Mouse (Mus musculus): ENCODE data around the gene Vnn3. TPM values are rescaled to one million over a fixed set of nuclear protein-coding genes. Genes with fewer than 3 reads are reported as not detected.

Gene Vnn3
- polyA plus RNA-seq (2015; fragmentation: Nextera tagmentation; extraction: Ambion mirVana), result 0.08 TPM in 1 of 2 replicates, not detected in the other

DNA sequence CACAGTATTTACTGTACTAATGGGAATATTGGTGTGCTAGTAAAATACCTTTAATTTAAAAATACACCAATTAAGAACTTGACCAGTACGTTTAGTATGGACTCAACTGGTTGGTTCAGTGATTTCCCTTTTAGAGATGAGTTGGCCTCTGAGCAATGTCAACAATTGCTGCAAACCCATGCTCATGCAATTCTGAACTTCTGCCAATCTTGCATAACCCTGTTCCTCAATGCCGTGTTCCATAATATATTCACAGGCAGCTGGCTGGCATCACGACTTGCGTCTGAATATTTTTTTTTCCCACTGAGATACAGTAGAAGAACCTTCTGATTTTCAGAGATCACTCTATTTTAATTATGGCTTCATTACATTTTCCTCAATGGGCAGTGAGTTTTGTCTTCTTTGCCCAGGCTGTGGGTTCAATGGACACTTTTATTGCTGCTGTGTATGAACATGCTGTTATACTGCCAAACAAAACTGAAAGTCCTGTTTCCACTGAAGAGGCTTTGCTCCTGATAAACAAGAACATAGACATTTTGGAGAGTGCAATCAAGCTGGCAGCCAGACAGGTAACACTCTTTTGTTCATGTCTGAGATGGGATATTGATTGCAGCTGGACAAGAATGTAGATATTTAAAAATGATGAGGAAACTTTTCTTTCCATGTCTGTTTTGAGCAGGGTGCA, at the start of gene Vnn3:
Gene Vnn3, plus strand, starts transcription at position 235 of the 685 bp plus-strand sequence.

GRCm38 (mm10) chr10:23894601-23895349, 43.5 kb downstream of the Vnn3 start, which contains the start of gene Vnn1:
Gene Vnn1, plus strand, starts transcription at chr10:23894688.

Other genes starting within 250 kb of the Vnn3 start
- gene Rps12, start 64.2 kb upstream of the Vnn3 start, polyA plus RNA-seq (2015; fragmentation: Nextera tagmentation; extraction: Ambion mirVana), result 107 and 111 TPM in 2 replicates
- 12.7 and 13.1 TPM in 2 replicates for gene Slc18b1, start 54.5 kb upstream of the Vnn3 start, polyA plus RNA-seq (2015; fragmentation: Nextera tagmentation; extraction: Ambion mirVana)
- gene Vnn1, start 43.2 kb downstream of the Vnn3 start, polyA plus RNA-seq (2015; fragmentation: Nextera tagmentation; extraction: Ambion mirVana), result 0.48 and 1.0 TPM in 2 replicates
- not detected in 2 replicates for gene Taar1, start 68.9 kb downstream of the Vnn3 start, polyA plus RNA-seq (2015; fragmentation: Nextera tagmentation; extraction: Ambion mirVana)
- 0.25 TPM in 1 of 2 replicates, not detected in the other for gene Taar2, start 87.1 kb downstream of the Vnn3 start, polyA plus RNA-seq (2015; fragmentation: Nextera tagmentation; extraction: Ambion mirVana)
- gene Taar3, start 98.1 kb downstream of the Vnn3 start, polyA plus RNA-seq (2015; fragmentation: Nextera tagmentation; extraction: Ambion mirVana), result not detected in 2 replicates
- gene Taar4, start 109.0 kb downstream of the Vnn3 start, polyA plus RNA-seq (2015; fragmentation: Nextera tagmentation; extraction: Ambion mirVana), result 0.19 TPM in 1 of 2 replicates, not detected in the other
- 0.15 TPM in 1 of 2 replicates, not detected in the other for gene Taar5, start 119.2 kb downstream of the Vnn3 start, polyA plus RNA-seq (2015; fragmentation: Nextera tagmentation; extraction: Ambion mirVana)
- gene Taar6, start 134.2 kb downstream of the Vnn3 start, polyA plus RNA-seq (2015; fragmentation: Nextera tagmentation; extraction: Ambion mirVana), result not detected in 2 replicates
- not detected in 2 replicates for gene Taar7a, start 142.0 kb downstream of the Vnn3 start, polyA plus RNA-seq (2015; fragmentation: Nextera tagmentation; extraction: Ambion mirVana)
- not detected in 2 replicates for gene Taar7b, start 148.5 kb downstream of the Vnn3 start, polyA plus RNA-seq (2015; fragmentation: Nextera tagmentation; extraction: Ambion mirVana)
- gene Taar7d, start 175.8 kb downstream of the Vnn3 start, polyA plus RNA-seq (2015; fragmentation: Nextera tagmentation; extraction: Ambion mirVana), result not detected in 2 replicates
- not detected in 2 replicates for gene Taar7e, start 186.2 kb downstream of the Vnn3 start, polyA plus RNA-seq (2015; fragmentation: Nextera tagmentation; extraction: Ambion mirVana)
- gene Taar7f, start 198.0 kb downstream of the Vnn3 start, polyA plus RNA-seq (2015; fragmentation: Nextera tagmentation; extraction: Ambion mirVana), result not detected in 2 replicates
- gene Taar8a, start 225.0 kb downstream of the Vnn3 start, polyA plus RNA-seq (2015; fragmentation: Nextera tagmentation; extraction: Ambion mirVana), result not detected in 2 replicates
- not detected in 2 replicates for gene Taar8b, start 240.8 kb downstream of the Vnn3 start, polyA plus RNA-seq (2015; fragmentation: Nextera tagmentation; extraction: Ambion mirVana)